Mouse (Mus musculus) brown adipose tissue, adult 24 weeks (tissue): ENCODE measurements at regions not wholly inside any gene's neighbourhood (a gene's known extent, or its start where the extent isn't known, plus 50 kb on each side); places are given as distances from the start of the nearest gene placed in this dataset.

ENCODE experiments used
- H3K27ac ChIP-seq: fragments of 200-500 bp; replicated peaks from 2 replicates; pipeline ENCODE4 v1.5.1; 2012; ENCODE audit warnings: low read depth, mild to moderate bottlenecking, low read length
- H3K4me1 ChIP-seq: fragments of 200-500 bp; 2 replicates; pipeline ENCODE4 v1.6.1; 2012; ENCODE audit warnings: low read length, mixed read lengths; ENCODE audit not compliant: control insufficient read depth, insufficient read depth, insufficient read length
- H3K4me3 ChIP-seq: fragments of 200-500 bp; 2 replicates; pipeline ENCODE4 v1.5.1; 2012; ENCODE audit warnings: low read depth, mild to moderate bottlenecking, low read length, moderate library complexity; ENCODE audit not compliant: insufficient read depth

DNA sequence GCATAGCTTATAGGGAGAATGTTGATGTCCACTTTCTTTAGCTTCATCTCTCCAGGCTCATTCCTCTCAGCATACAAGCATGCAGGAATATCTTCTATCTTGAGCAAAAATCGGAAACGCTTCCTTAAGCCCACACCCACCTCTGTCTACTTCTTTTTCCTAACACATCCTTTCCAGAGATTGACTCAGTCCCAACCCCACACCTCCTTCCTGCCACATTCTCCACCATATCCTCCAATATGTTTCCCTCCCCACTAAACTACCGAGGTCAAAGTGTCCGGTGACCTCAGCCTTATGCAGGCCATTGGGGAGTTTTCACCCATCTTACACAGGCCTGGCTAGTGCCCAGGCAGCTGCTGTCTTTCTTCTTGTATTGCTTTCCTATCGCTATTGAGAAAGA lies 301.4 kb downstream of the Gm49356 start:
- peaks cover 29% of the 10 kb centered on the region; the same call in 1 of the 2 replicates for H3K4me1 ChIP-seq
- H3K4me3 ChIP-seq, result no peak overlapping the region
- no peak overlapping the region for H3K27ac ChIP-seq

DNA sequence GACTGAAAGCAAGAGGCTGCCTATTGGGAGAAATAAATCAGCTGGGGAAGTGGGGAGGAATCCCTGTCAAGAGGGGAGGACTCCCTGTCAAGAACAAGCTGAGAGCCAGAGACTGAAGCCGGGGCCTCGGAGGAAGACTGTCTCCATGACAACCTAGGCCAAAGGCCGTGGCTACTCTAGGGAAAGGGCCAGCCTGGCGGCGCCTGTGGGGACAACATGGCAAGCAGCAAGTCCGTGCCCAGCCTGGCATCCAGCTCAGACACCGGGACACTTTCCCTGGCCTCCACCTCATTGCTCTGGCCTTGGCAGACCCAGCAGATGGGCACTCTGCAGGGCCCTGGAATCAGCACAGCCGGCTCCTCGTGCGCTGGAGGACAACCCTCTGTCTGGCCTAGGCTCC lies 305.3 kb downstream of the Gm49356 start:
- H3K4me1 ChIP-seq, result peaks cover 37% of the 10 kb centered on the region
- no peak overlapping the region for H3K27ac ChIP-seq
- no peak overlapping the region for H3K4me3 ChIP-seq

DNA sequence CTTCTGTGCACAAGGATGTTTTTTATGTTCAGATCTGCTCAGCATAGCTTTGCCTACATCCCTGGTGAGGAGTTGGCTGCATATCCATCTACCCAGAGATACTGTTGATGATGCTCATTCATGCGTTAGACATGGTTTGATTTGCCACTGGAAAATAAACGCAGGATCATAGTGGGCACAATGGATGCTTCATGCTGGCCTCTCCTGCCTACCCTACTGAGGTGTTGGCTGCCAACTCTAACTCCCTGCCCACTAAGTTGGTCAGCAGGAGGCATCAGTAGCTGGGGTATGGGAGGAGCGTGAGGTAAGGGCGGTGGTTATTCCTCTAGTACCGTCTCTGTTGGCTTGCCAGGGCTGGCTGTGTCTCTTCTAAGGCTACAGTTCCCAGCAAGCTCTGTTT lies 307.3 kb downstream of the Gm49356 start:
- no peak overlapping the region for H3K27ac ChIP-seq

DNA sequence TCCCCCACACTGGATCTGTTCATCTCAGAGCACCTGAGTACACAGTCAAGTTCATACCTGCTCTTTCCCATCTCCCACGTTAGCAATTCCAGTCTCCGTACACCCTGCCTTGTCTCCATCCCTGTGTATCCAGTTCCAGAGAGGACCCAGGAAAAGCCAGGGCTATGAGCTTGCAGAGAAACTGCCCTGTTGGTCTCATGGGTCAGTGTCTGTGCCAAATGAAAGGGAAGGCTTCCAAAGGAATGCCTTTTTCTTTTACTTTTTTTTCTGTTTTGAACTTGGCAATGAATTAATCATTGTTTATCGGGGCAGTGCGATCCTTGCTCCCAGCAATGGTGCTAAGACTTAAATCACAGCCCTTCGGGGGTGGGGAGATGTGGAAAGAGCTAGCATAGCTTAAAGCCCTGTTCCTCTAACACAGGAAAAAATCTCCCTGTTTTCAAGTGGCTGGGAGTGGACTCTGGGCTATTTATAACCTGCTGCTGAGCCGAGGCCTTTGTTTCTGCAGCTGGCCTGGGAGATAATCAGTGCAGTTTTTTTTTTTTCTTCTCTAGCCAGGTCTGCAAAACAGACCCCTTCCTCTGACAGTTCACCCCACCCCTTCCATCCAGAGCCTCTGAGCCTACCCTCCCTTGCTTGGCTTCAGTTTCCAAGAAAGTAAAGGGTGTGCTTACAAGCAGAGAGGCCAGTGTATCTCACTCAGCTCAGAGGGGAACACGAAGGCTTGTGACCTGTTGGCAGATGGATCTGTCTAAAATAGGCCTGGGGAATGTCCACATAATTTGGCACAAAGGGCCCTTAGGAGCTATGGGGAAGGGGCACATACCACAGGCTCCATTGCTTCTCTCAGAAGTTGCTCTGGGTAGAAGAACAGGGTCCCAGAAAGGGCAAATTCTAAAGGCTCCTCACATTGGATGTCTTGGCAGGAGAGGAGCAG lies 308.6 kb downstream of the Gm49356 start:
- H3K4me1 ChIP-seq, result peaks cover 42% of the 10 kb centered on the region
- no peak overlapping the region for H3K4me3 ChIP-seq
- peak overlapping the region; percentile 83 for H3K27ac ChIP-seq

More for the DNA sequence above, 307.3 kb downstream of the Gm49356 start:
- H3K4me1 ChIP-seq, result peaks cover 36% of the 10 kb centered on the region
- H3K4me3 ChIP-seq, result no peak overlapping the region

DNA sequence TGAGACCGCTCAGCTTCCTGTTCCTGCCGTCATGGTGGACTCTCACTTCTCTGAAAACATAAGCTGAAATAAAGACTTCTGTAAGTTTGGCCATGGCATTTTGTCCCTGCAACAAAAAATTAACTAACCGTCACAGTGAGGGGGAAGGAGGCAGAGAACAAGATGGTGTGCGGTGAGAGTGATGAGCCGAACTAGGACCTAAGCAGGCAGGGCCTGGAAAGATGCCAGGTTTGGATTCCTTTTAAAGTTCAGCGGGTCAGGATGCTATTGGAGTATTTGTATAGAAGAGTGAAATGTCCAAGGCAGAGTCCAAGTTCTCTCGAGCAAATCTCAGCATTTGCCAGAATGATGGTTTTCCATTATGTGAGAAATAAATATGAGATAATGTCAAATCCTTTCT lies 312.3 kb downstream of the Gm49356 start:
- H3K4me1 ChIP-seq, result peaks cover 26% of the 10 kb centered on the region
- no peak overlapping the region for H3K4me3 ChIP-seq
- 0 out of 2 replicates have a peak overlapping the region, but pooled peaks have one; percentile 33 for H3K27ac ChIP-seq

DNA sequence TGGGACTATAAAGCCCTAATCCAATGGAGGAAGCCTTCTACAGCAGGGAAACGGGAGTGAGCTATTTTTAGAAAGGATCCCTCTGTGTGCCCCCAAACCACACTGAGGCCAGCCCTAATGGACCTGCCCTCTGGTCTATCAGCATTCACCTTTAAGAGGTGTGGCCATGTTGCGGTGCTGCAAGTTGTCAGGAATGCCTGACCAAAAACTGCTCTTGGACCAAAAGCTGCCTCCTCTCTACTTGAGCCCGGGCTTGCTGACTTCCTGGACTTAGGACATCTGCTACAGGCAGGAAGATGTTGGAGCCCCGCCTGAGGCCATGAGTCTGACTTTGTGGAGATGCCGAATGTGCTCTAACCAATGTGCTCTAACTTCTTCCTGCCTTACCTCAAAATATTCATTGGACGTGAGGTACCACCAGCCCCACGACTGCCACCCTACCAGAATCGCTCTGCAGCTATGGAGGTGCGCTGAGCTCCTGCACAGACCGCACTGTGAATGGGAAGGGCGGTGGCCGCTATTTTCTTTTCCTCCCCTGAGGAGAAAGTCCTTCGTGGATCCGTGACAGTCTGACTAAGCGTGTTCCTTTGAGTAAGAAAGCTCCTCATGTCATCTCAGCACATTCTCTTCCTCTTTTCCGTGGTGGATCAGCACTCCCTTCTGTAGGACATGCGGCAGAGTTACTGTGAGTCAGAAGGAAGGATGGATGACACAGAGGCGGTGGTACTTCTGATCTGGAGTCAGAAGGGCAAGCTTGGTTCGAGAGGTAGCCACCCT lies 313.0 kb downstream of the Gm49356 start:
- Histone ChIP-seq H3K27ac (peak overlapping the region; percentile 81), H3K4me1 (peaks cover 21% of the 10 kb centered on the region), H3K4me3 (peak overlapping the region; percentile 32)

DNA sequence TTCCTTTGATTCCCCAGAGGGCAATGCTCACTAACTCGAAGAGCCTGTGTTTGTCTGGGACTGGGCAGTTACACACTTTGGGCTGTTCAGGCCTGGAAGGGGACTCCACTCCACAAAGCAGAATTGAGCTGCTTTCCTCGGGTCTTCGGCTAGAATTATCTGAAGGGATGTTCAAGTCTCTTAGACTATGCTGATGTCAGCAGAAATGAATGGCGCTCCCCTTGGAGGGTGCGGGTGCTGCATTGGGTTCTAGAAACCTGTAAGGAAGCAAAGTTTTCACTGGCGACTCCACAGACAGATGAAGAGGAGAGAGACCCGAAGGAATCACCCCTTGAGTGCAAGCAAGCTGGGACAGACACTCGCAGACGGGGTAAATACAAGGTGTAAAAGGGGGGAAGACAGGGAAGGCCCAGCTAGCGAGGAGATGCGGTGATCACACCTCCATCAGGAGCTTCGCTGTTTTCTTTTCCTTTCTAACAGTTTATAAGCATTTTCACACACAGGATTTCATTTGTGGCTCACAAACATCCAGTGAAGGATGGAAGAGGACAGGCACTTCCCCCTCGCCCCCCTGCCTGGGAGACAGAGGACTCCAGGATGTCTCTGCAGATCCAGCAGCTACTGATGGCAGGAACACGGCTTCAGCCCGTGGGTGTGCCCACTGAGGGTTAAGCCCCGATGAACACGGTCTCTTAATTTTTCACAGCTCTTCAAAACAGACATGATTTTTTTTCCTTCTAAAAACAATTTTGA lies 314.2 kb downstream of the Gm49356 start:
- Histone ChIP-seq H3K4me1 (peaks cover 14% of the 10 kb centered on the region), H3K27ac (no peak overlapping the region; the same call in 1 of the 2 replicates), H3K4me3 (no peak overlapping the region)

DNA sequence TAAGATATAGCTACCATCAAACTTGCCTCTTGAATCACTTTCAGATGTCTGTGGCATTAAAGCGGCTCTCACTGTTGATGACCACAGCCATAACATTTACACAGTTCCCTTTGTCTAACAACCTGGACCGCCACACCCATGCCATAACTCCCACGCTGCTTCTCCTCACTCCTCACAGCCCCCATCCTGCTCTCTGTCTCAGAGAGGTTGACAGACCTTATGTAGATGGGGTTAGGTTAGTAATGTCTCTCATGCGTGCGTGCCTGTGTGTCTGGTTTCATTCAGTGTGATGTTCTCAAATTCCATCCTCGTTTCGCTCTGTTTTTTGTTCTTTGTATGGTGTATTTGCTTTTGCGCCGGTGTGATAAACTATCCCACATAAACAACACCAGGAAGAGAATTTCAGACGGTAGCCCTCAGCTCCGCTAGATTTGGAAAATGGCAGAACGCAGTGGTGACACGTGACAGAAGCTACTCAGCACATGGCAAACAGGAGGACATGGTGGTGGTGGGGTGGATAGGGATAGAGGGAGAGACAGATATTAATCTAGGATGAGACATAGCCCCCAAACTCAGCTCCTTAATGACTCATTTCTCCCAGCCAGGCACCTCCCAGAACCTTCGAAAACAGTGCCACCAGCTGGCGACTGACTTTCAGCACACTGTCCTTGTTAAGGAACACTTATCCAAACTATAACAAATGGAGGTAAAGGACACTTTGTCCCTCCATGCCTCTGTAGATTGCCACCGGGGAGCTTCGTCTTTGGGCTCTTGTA lies 314.9 kb downstream of the Gm49356 start:
- H3K4me3 ChIP-seq, result no peak overlapping the region
- H3K27ac ChIP-seq, result no peak overlapping the region
- peaks cover 11% of the 10 kb centered on the region for H3K4me1 ChIP-seq

DNA sequence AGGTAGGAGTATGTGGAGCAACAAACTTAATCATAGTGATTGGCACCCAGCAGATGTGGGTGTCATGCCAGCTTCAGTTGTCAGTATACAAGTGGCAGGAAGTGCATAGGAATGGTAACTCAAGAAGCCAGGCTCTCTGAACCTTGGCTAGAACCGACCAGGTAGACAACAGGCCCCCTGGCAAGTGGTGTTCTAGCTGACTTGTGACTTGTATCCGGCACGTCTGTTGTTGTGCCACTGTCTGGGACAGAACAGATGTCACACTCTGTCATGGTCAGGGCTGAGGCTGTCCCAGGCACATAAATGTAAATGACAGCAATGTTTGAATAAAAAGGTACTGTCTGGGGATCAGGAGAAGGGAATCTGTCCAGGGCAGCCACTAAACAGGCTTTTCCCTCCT lies 316.0 kb downstream of the Gm49356 start:
- no peak overlapping the region for H3K4me3 ChIP-seq
- no peak overlapping the region for H3K27ac ChIP-seq
- H3K4me1 ChIP-seq, result peaks cover 11% of the 10 kb centered on the region

DNA sequence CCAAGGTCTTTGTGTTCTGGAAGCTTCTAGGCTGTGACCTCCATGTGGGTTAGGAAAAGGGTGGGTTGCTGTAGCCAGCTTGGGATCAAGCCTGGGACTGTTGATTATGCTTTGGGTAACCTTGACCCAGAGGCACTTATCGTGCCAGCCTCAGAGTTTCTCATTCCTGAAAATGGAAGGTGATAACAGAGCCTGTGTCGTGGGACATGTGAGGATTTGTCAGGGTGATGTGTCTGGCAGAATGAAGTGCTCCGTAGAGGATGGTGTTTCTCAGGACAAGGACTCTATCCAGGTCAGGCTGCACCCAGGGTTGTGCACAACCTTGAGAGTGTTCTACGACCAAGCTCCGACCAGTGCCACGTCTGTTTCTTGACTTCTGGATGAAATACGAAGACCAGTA lies 316.4 kb downstream of the Gm49356 start:
- Histone ChIP-seq H3K4me3 (no peak overlapping the region), H3K4me1 (peaks cover 9% of the 10 kb centered on the region), H3K27ac (no peak overlapping the region)

DNA sequence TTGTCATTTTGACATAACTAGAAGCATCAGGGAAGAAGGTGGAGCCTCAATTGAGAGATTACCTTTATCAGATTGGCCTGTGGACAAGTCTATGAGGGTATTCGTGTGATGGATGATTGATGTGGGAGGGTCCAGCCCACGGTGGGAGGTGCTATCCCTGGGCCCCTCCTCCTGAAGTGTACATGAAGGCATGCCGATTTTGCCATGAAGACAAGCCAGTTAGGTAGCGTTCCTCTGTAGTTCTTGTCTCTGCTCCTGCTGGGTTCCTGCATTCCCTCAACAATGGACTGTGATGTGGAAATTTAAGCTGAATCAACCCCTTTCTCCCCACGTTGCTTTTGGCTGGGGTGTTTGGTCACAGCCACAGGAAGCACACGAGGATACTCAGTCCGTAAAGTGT lies 317.5 kb downstream of the Gm49356 start:
- H3K27ac ChIP-seq, result no peak overlapping the region
- no peak overlapping the region for H3K4me3 ChIP-seq
- peaks cover 8% of the 10 kb centered on the region for H3K4me1 ChIP-seq

DNA sequence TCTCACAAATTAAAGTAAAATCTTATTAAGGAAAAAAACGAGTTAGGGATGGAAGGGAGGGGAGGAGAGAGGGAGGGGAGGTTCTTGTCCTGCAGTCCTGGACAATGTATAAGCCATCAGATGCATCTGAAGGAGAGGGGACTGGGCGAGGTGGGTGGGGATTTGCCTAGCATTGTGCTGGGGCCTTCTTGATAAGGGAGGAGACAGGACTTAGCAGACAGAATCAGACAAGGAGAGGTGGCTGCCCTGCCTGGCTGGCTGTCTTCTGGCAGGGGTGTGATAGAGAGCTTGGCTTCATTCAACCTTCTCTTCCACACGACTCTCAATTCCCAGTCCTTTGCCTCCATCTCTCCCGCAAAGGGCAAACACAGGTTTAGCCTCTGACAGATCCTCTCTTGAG lies 318.9 kb downstream of the Gm49356 start:
- Histone ChIP-seq H3K4me3 (no peak overlapping the region), H3K27ac (no peak overlapping the region), H3K4me1 (0 out of 2 replicates have a peak, but pooled peaks cover 2% of the 10 kb centered on the region)

DNA sequence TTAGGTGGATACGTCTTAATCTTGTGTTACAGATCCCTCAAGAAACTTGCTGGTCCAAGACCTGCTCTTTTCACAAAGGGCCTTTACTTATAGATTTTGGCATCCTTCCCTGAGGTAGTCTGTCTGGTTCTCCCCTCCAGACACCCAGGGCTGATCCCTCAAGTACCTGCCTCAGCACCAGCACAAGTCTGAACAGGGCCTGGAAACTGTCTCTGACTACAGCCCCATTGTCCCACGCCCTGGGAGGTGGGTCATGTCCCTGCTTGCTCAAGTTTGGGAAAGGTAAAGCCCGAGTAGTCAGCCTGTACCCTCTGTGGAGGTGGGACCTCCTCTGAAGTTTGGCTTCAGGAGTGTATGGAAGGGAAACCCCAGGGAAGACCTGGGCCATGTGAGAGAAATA lies 323.3 kb downstream of the Gm49356 start:
- no peaks in the 10 kb centered on the region for H3K4me1 ChIP-seq
- H3K4me3 ChIP-seq, result no peak overlapping the region
- H3K27ac ChIP-seq, result no peak overlapping the region

DNA sequence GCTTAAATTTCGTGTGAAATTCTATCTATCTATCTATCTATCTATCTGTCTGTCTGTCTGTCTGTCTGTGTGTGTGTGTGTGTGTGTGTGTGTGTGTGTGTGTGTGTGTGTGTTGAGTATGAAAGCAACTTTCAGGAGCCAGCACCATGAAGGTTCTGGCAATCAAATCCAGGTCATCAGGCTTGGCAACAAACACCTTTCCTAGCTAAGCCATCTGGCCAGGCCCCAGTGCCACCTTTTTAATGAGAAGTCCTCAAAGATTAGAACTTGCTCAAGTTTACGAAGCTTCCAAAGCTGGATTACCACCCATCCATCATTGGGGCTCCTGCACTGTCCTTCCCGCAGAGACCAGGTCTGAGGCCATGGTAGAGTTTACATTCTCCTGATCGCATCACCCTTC lies 325.0 kb downstream of the Gm49356 start:
- H3K4me1 ChIP-seq, result no peaks in the 10 kb centered on the region
- H3K4me3 ChIP-seq, result no peak overlapping the region
- H3K27ac ChIP-seq, result no peak overlapping the region
